Mouse (Mus musculus): Measurements from ENCODE around the gene Zbtb39. TPM values are rescaled to one million over a fixed set of nuclear protein-coding genes. Genes with fewer than 3 reads are reported as not detected.

The Zbtb39 gene
- total RNA-seq, 1 experiment, result 8.3 TPM

DNA sequence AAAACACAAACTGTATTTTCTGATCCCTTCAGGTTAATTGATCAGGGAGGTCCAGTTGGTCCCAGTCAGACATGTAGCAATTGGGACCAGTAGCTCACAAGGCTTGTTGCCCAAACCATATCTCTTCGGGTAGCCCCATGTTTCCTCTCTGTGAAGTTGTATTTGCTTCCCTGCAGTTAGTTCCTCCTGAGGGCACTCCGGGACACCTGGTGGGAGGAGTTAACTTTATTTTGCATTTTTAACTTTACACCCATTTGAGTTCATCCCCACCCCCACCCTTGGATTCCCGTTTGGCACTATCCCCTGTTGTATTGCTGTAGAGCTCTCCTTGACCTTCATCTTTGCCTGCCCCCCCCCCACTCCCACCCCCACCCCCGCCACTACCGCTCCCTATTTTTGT lies 6.5 kb downstream of the Zbtb39 start:
- no peak overlapping the region; the same call in 1 of the 2 replicates for H3K27ac ChIP-seq (ENCODE audit: insufficient read depth, low read depth, low read length, poor library complexity, severe bottlenecking)
- peaks cover 31% of the 10 kb centered on the region for H3K36me3 ChIP-seq (ENCODE audit: control insufficient read depth, insufficient read depth, low read length, poor library complexity, severe bottlenecking)
- TF ChIP-seq HCFC1 (IDR thresholded peaks at IDR 0.05; ENCODE audit: borderline replicate concordance, insufficient read depth, low read length), result no peak
- TF ChIP-seq MAFK (IDR thresholded peaks at IDR 0.05; ENCODE audit: insufficient read depth, low read depth, low read length), result no peak
- no peak for TF ChIP-seq CHD2 (IDR thresholded peaks at IDR 0.05; ENCODE audit: low read depth, low read length)
- no peak for TF ChIP-seq ZC3H11A (IDR thresholded peaks at IDR 0.05; ENCODE audit: borderline replicate concordance, low read depth, low read length)
- no peak for TF ChIP-seq ZNF384 (IDR thresholded peaks at IDR 0.05; ENCODE audit: low read depth, low read length)
- peaks cover 4 to 37% of the 10 kb centered on the region in 2 experiments; a peak in 3 of 4 replicates for H3K4me1 ChIP-seq (ENCODE audit: control insufficient read depth in 2 of 2, insufficient read depth in 2 of 2, low read length in 2 of 2, poor library complexity in 1 of 2)
- H3K4me3 ChIP-seq (ENCODE audit: insufficient read depth in 1 of 2, low read depth in 1 of 2, low read length in 2 of 2, poor library complexity in 1 of 2, severe bottlenecking in 1 of 2), result 0 out of 4 replicates have a peak overlapping the region, but pooled peaks of 1 of the 2 experiments have one; percentile 23
- no peak for DNase-seq (ENCODE audit: low read depth, low spot score)
- in situ Hi-C loops (cut with MboI; ENCODE audit: low sequenced_read_pairs in 2 of 2, unreplicated experiment in 2 of 2), result loop anchor here in 1 of 2 experiments (10.0 kb wide), 1 partner anchor 199 kb away; no protein-coding TSS in a partner anchor
- H3K9me3 ChIP-seq (ENCODE audit: control insufficient read depth, insufficient read depth, low read depth, low read length), result no peaks in the 10 kb centered on the region
- no peak overlapping the region for H3K9ac ChIP-seq (ENCODE audit: insufficient read depth, low read depth, low read length, poor library complexity, severe bottlenecking)

DNA sequence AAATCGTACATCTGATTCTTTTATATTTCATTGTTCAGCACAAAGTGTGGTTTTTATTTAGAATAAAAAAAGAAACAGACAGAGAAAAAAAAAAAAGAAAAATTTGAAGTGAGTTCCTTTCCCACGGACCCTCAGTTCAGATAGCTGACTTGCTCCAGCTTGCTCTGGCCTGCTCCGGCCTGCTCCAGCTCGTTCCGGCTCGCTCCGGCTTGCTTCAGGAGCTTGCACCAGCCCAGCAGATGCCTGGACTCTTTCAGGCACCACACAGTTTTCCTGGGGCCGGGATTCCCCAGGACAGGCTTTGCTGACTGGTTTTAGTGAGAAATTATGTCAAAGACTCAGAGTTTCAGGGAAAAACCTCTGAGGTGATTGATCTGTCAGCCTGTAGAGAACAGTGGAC lies 7.9 kb downstream of the Zbtb39 start:
- Histone ChIP-seq H3K9ac (ENCODE audit: insufficient read depth, low read depth, low read length, poor library complexity, severe bottlenecking) (no peak overlapping the region), H3K36me3 (ENCODE audit: control insufficient read depth, insufficient read depth, low read length, poor library complexity, severe bottlenecking) (peaks cover 26% of the 10 kb centered on the region; the same call in 1 of the 2 replicates), H3K9me3 (ENCODE audit: control insufficient read depth, insufficient read depth, low read depth, low read length) (no peaks in the 10 kb centered on the region), H3K4me3 (ENCODE audit: insufficient read depth in 1 of 2, low read depth in 1 of 2, low read length in 2 of 2, poor library complexity in 1 of 2, severe bottlenecking in 1 of 2) (no peak overlapping the region), H3K4me1 (ENCODE audit: control insufficient read depth in 2 of 2, insufficient read depth in 2 of 2, low read length in 2 of 2, poor library complexity in 1 of 2) (peaks cover 4 to 35% of the 10 kb centered on the region in 2 experiments; a peak in 3 of 4 replicates), H3K27ac (ENCODE audit: insufficient read depth, low read depth, low read length, poor library complexity, severe bottlenecking) (no peak overlapping the region)
- in situ Hi-C loops (cut with MboI; ENCODE audit: low sequenced_read_pairs in 2 of 2, unreplicated experiment in 2 of 2), result loop anchor here in 1 of 2 experiments (10.0 kb wide), 1 partner anchor 198 kb away; no protein-coding TSS in a partner anchor
- no peak for TF ChIP-seq HCFC1 (IDR thresholded peaks at IDR 0.05; ENCODE audit: borderline replicate concordance, insufficient read depth, low read length)
- TF ChIP-seq ZNF384 (IDR thresholded peaks at IDR 0.05; ENCODE audit: low read depth, low read length), result no peak
- no peak for TF ChIP-seq CHD2 (IDR thresholded peaks at IDR 0.05; ENCODE audit: low read depth, low read length)
- TF ChIP-seq ZC3H11A (IDR thresholded peaks at IDR 0.05; ENCODE audit: borderline replicate concordance, low read depth, low read length), result no peak
- no peak for TF ChIP-seq MAFK (IDR thresholded peaks at IDR 0.05; ENCODE audit: insufficient read depth, low read depth, low read length)
- no peak for DNase-seq (ENCODE audit: low read depth, low spot score)

- Histone ChIP-seq H3K9me3 (ENCODE audit: control insufficient read depth, insufficient read depth, low read depth, low read length) (no peaks in the 10 kb centered on the region), H3K9ac (ENCODE audit: insufficient read depth, low read depth, low read length, poor library complexity, severe bottlenecking) (no peak overlapping the region), H3K27ac (ENCODE audit: insufficient read depth, low read depth, low read length, poor library complexity, severe bottlenecking) (no peak overlapping the region), H3K36me3 (ENCODE audit: control insufficient read depth, insufficient read depth, low read length, poor library complexity, severe bottlenecking) (peaks cover 9% of the 10 kb centered on the region; the same call in 1 of the 2 replicates), H3K4me3 (ENCODE audit: insufficient read depth in 1 of 2, low read depth in 1 of 2, low read length in 2 of 2, poor library complexity in 1 of 2, severe bottlenecking in 1 of 2) (no peak overlapping the region), H3K4me1 (ENCODE audit: control insufficient read depth in 2 of 2, insufficient read depth in 2 of 2, low read length in 2 of 2, poor library complexity in 1 of 2) (peaks cover 4 to 35% of the 10 kb centered on the region in 2 experiments; a peak in 3 of 4 replicates)
- DNase-seq (ENCODE audit: low read depth, low spot score), result no peak
- TF ChIP-seq HCFC1 (IDR thresholded peaks at IDR 0.05; ENCODE audit: borderline replicate concordance, insufficient read depth, low read length) (no peak), ZNF384 (IDR thresholded peaks at IDR 0.05; ENCODE audit: low read depth, low read length) (no peak), ZC3H11A (IDR thresholded peaks at IDR 0.05; ENCODE audit: borderline replicate concordance, low read depth, low read length) (no peak), MAFK (IDR thresholded peaks at IDR 0.05; ENCODE audit: insufficient read depth, low read depth, low read length) (no peak), CHD2 (IDR thresholded peaks at IDR 0.05; ENCODE audit: low read depth, low read length) (no peak)
- in situ Hi-C loops (cut with MboI; ENCODE audit: low sequenced_read_pairs in 2 of 2, unreplicated experiment in 2 of 2), result loop anchor here in 1 of 2 experiments (10.0 kb wide), 1 partner anchor 196 kb away; no protein-coding TSS in a partner anchor
Observed at GRCm38 (mm10) chr10:127748847-127749612, 9.7 kb downstream of the Zbtb39 start.

DNA sequence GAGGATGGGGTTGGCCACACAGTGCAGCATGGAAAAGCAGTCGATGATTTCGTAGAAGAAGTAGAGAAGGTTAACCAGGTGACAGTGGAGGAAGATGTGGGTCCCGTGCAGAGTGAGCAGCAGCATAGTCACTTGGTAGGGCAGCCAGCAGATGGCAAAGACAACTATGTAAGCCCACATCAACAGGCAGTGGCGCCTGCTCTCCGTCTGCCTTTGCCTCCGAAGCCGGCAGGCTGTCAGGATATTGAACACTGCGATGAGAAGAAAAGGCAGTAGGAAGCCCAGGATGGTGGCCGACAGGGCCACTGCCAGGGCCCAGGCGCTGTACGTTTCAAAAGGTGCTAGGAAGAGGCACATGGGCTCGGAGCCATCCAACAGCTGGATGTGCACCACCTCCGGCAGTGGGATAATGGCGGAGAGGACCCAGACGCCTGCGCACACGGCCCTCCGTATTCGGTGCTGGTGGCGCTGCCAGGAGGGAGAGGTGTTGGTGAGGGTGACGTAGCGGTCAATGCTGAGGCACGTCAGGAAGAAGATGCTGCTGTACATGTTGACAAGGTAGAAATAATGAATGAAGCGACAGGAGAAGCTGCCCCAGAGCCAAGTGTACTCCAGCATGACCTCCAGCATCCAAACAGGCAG lies 10.9 kb downstream of the Zbtb39 start:
- Histone ChIP-seq H3K27ac (ENCODE audit: insufficient read depth, low read depth, low read length, poor library complexity, severe bottlenecking) (no peak overlapping the region), H3K36me3 (ENCODE audit: control insufficient read depth, insufficient read depth, low read length, poor library complexity, severe bottlenecking) (peaks cover 3% of the 10 kb centered on the region; the same call in 1 of the 2 replicates), H3K4me1 (ENCODE audit: control insufficient read depth in 2 of 2, insufficient read depth in 2 of 2, low read length in 2 of 2, poor library complexity in 1 of 2) (peaks cover 4 to 32% of the 10 kb centered on the region in 2 experiments; a peak in 3 of 4 replicates), H3K9ac (ENCODE audit: insufficient read depth, low read depth, low read length, poor library complexity, severe bottlenecking) (peak overlapping the region; percentile 27; the same call in 1 of the 2 replicates), H3K4me3 (ENCODE audit: insufficient read depth in 1 of 2, low read depth in 1 of 2, low read length in 2 of 2, poor library complexity in 1 of 2, severe bottlenecking in 1 of 2) (peak overlapping the region; percentile 2 to 58; a peak in 3 of 4 replicates), H3K9me3 (ENCODE audit: control insufficient read depth, insufficient read depth, low read depth, low read length) (no peaks in the 10 kb centered on the region)
- TF ChIP-seq MAFK (IDR thresholded peaks at IDR 0.05; ENCODE audit: insufficient read depth, low read depth, low read length) (no peak), CHD2 (IDR thresholded peaks at IDR 0.05; ENCODE audit: low read depth, low read length) (no peak), ZC3H11A (IDR thresholded peaks at IDR 0.05; ENCODE audit: borderline replicate concordance, low read depth, low read length) (no peak), ZNF384 (IDR thresholded peaks at IDR 0.05; ENCODE audit: low read depth, low read length) (no peak)
- no peak for DNase-seq (ENCODE audit: low read depth, low spot score)
- in situ Hi-C loops (cut with MboI; ENCODE audit: low sequenced_read_pairs in 2 of 2, unreplicated experiment in 2 of 2), result no loop called here

All from ES-E14 (cell line).